Mouse (Mus musculus) right cerebral cortex, postnatal 14 days (tissue): Measurements from ENCODE around the gene Cnn2.
"Not testable (repeated sequence)": the region's sequence is repeated elsewhere in the genome, so short reads cannot be mapped to it uniquely, and the experiment has no call there.

Experiments
- DNase-seq: peaks from one replicate; pipeline ENCODE4 v3.0.0; 2022

Gene Cnn2

GRCm38 (mm10) chr10:80020191-80020590 is 31.8 kb downstream of the Cnn2 start:
- DNase-seq, result no peak

- DNase-seq, result no peak
Measured at GRCm38 (mm10) chr10:80020603-80021319, 32.4 kb downstream of the Cnn2 start.

- DNase-seq, result no peak
Measured at GRCm38 (mm10) chr10:80021320-80021641, 32.9 kb downstream of the Cnn2 start.

- DNase-seq, result no peak
Measured at GRCm38 (mm10) chr10:80022164-80022563, 33.8 kb downstream of the Cnn2 start.

- DNase-seq, result no peak
Measured at GRCm38 (mm10) chr10:80022806-80023205, 34.4 kb downstream of the Cnn2 start.

- DNase-seq, result no peak
Measured at GRCm38 (mm10) chr10:80023758-80024157, 35.4 kb downstream of the Cnn2 start.

- no peak for DNase-seq
Measured at GRCm38 (mm10) chr10:80024229-80025043, 36.1 kb downstream of the Cnn2 start.

GRCm38 (mm10) chr10:80025044-80025347 is 36.6 kb downstream of the Cnn2 start:
- DNase-seq, result no peak

GRCm38 (mm10) chr10:80025463-80025862 is 37.1 kb downstream of the Cnn2 start:
- DNase-seq, result no peak

- no peak for DNase-seq
Measured at GRCm38 (mm10) chr10:80025889-80026288, 37.5 kb downstream of the Cnn2 start.

GRCm38 (mm10) chr10:80027681-80028520 is 39.5 kb downstream of the Cnn2 start:
- DNase-seq, result no peak

- DNase-seq, result no peak
Measured at GRCm38 (mm10) chr10:80028521-80028846, 40.1 kb downstream of the Cnn2 start.

- DNase-seq, result no peak
Measured at GRCm38 (mm10) chr10:80030191-80030590, 41.8 kb downstream of the Cnn2 start.

GRCm38 (mm10) chr10:80030736-80031135 is 42.4 kb downstream of the Cnn2 start:
- DNase-seq, result no peak

GRCm38 (mm10) chr10:80032799-80033480 is 44.6 kb downstream of the Cnn2 start:
- DNase-seq, result no peak

- no peak for DNase-seq
Measured at GRCm38 (mm10) chr10:80033511-80034391, 45.4 kb downstream of the Cnn2 start.

GRCm38 (mm10) chr10:80035148-80035547 is 46.8 kb downstream of the Cnn2 start:
- DNase-seq, result no peak

- DNase-seq, result no peak
Measured at GRCm38 (mm10) chr10:80035686-80036085, 47.3 kb downstream of the Cnn2 start.

- no peak for DNase-seq
Measured at GRCm38 (mm10) chr10:80036832-80037231, 48.4 kb downstream of the Cnn2 start.

GRCm38 (mm10) chr10:80039559-80039979 is 51.2 kb downstream of the Cnn2 start, which contains the start of gene Polr2e:
TSS of gene Polr2e (minus strand) at chr10:80039795.
- DNase-seq, result peak; percentile 95

- DNase-seq, result not testable (repeated sequence)
Measured at GRCm38 (mm10) chr10:80041409-80042060, 53.2 kb downstream of the Cnn2 start.
